Mouse (Mus musculus) heart, adult 2 months (tissue): ENCODE data around the gene Sds.

Source experiments
- CTCF ChIP-seq: fragments of 200-600 bp; IDR thresholded peaks from 2 replicates; pipeline ENCODE4 v1.8.1; 2022; ENCODE audit warnings: antibody characterized with exemption, mild to moderate bottlenecking, moderate library complexity
- POLR2A ChIP-seq: fragments of 200-500 bp; IDR thresholded peaks from 2 replicates; pipeline ENCODE4 v1.6.1; 2011; ENCODE audit warnings: mild to moderate bottlenecking, low read depth, low read length, control low read depth; ENCODE audit not compliant: insufficient read depth

DNA sequence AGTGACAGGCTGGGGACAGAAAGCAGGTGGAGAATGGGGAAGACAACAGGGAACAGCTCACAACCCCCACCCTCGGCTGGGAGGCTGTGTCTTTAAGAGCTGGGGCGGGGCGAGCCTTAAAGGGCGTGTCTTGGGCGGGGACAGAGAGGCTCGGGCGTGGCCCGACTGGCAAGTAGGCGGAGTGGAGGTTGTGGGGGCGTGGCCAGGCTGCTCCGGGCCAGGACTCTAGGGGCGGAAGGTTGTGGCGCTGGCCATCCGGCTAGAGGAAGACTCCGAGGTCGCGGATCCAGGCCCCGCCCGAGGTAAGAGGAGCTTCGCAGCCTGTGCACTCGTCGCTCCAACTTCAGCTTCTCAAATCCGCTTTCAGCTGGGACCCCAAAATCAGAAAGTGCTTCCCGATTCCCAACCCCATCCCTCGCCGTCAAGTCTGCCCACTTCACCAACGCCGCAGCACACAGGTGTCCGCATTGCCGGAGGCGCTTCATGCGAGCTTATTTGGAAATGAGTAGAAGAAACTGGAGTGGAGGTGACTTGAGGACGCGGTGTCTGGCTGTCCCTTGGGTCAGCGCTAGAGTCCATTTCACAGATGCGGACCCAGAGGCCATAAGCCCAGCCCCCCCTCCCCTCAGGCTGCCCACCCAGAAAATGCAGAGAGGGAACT, 34.8 kb downstream of the Sds start, which contains the start of gene Slc8b1:
- TF ChIP-seq POLR2A (peak; percentile 93), CTCF (peak; percentile 19; the same call in 1 of the 2 replicates)
